Mouse (Mus musculus): ENCODE measurements around the gene Cit. TPM values are rescaled to one million over a fixed set of nuclear protein-coding genes. Genes with fewer than 3 reads are reported as not detected.
A peak's percentile ranks its signal among the peaks of the same experiment; 100 is the strongest.

The Cit gene
- polyA plus RNA-seq, 1 experiment from 2014 or later = 5.4 TPM

DNA sequence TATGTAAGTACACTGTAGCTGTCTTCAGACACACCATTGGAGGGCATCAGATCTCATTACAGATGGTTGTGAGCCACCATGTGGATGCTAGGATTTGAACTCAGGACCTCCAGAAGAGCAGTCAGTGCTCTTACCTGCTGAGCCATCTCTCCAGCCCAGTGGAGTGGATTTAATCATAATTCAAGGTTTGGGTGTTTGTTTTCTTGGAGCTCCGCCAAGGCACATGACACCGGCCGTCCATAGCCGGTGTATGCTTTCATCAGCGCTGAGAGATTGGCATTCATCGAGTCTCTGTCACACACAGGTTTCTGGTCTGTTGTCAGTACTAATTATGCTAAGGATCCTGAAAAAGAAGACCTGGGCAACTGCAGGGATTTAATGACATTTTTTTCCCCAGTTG lies 7.0 kb upstream of the Cit start:
- ATAC-seq (ENCODE audit: low FRiP score, low TSS enrichment) (no peak), DNase-seq (ENCODE audit: low spot score) (no peak)
- H3K27me3 ChIP-seq (ENCODE audit: control insufficient read depth, insufficient read depth, low read length) = no peaks in the 10 kb centered on the region

DNA sequence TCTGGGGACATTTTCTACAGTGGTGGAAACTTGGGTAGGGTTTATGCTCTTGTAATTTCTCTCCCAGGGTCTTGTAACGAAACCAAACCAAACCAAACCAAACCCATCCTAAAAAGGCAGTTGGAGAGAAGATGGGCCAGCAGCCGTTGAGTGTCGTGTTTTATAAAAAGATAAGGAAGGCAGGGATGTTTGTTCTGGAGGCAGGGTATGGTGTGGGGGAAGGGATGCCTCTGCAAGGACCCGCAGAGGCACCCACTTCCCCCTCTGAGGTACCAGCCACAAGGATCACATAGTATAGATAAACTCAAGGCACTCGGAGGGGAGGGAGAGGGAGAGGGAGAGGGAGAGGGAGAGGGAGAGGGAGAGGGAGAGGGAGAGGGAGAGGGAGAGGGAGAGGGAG lies 4.6 kb upstream of the Cit start:
- DNase-seq (ENCODE audit: low spot score) (no peak), ATAC-seq (ENCODE audit: low FRiP score, low TSS enrichment) (no peak)
- Histone ChIP-seq H3K27ac (replicated peaks) (no peak overlapping the region), H3K27me3 (ENCODE audit: control insufficient read depth, insufficient read depth, low read length) (no peaks in the 10 kb centered on the region), H3K4me3 (ENCODE audit: low read depth, low read length) (no peak overlapping the region), H3K36me3 (ENCODE audit: control insufficient read depth, insufficient read depth, low read length) (no peaks in the 10 kb centered on the region), H3K4me2 (replicated peaks; ENCODE audit: low read depth) (no peak overlapping the region), H3K4me1 (replicated peaks; ENCODE audit: control insufficient read depth, insufficient read depth) (peaks cover 3% of the 10 kb centered on the region; the same call in 1 of the 2 replicates), H3K9ac (ENCODE audit: low read length) (no peak overlapping the region), H3K9me3 (ENCODE audit: control insufficient read depth, low read length) (no peaks in the 10 kb centered on the region)
- 54% methylated on average over 5 of the region's 5 CpGs for WGBS
- no peak for TF ChIP-seq CTCF (IDR thresholded peaks at IDR 0.05; ENCODE audit: low read depth)
- TF ChIP-seq EP300 (optimal IDR thresholded peaks at IDR 0.05) = no peak

More for the DNA sequence above, 7.0 kb upstream of the Cit start:
- H3K4me1 ChIP-seq (replicated peaks; ENCODE audit: control insufficient read depth, insufficient read depth) = no peaks in the 10 kb centered on the region
- WGBS = 44% methylated on average over 6 of the region's 6 CpGs
- no peak overlapping the region for H3K4me2 ChIP-seq (replicated peaks; ENCODE audit: low read depth)
- H3K4me3 ChIP-seq (ENCODE audit: low read depth, low read length) = no peak overlapping the region
- TF ChIP-seq CTCF (IDR thresholded peaks at IDR 0.05; ENCODE audit: low read depth) = no peak
- TF ChIP-seq EP300 (optimal IDR thresholded peaks at IDR 0.05) = no peak
- H3K9ac ChIP-seq (ENCODE audit: low read length) = no peak overlapping the region
- no peaks in the 10 kb centered on the region for H3K36me3 ChIP-seq (ENCODE audit: control insufficient read depth, insufficient read depth, low read length)
- H3K27ac ChIP-seq (replicated peaks) = no peak overlapping the region
- no peaks in the 10 kb centered on the region for H3K9me3 ChIP-seq (ENCODE audit: control insufficient read depth, low read length)

DNA sequence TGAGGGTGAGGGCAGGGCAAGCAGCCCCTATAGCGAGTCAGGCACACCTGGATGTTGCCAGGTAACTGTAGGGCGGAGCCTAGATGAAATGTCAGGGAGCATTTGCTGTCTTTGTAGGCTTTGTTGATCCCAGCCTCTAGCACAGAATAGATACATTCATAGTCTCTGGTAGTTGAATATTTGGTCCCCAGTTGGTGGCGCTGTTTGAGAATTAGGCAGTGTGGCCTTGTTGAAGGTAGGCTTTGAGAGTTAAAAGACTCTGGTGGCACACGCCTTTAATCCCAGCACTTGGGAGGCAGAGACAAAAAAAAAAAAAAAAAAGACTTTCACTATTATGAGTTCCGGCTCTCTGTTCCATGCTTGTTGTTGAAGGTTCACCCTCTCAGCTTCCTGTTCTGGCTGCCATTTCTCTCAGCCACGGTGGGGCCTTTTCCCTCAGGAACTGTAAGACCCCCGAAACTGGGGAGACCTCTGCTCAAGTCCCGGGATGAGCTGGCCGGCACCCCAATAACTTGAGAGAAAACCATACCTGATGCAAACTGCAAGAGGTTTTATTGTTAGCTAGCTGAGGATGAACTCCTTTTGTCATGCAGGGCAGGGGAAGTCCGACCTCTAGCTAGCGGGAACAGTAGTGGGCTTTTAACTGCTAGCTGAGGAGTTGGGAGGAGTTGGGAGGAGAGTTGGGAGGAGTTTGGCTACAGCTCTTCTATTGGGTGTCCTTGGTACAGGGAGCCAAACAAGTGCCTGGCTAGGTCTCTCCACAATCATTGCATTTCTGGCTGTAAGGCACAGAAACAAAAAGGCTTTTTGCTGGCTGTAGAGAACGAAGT lies 3.9 kb upstream of the Cit start:
- Histone ChIP-seq H3K27ac (replicated peaks) (no peak overlapping the region), H3K4me2 (replicated peaks; ENCODE audit: low read depth) (no peak overlapping the region), H3K4me1 (replicated peaks; ENCODE audit: control insufficient read depth, insufficient read depth) (peaks cover 5% of the 10 kb centered on the region; the same call in 1 of the 2 replicates), H3K9me3 (ENCODE audit: control insufficient read depth, low read length) (no peaks in the 10 kb centered on the region), H3K27me3 (ENCODE audit: control insufficient read depth, insufficient read depth, low read length) (no peaks in the 10 kb centered on the region), H3K4me3 (ENCODE audit: low read depth, low read length) (no peak overlapping the region), H3K36me3 (ENCODE audit: control insufficient read depth, insufficient read depth, low read length) (no peaks in the 10 kb centered on the region), H3K9ac (ENCODE audit: low read length) (no peak overlapping the region)
- WGBS = 74% methylated on average over 12 of the region's 12 CpGs
- DNase-seq (ENCODE audit: low spot score) (no peak), ATAC-seq (ENCODE audit: low FRiP score, low TSS enrichment) (no peak)
- TF ChIP-seq EP300 (optimal IDR thresholded peaks at IDR 0.05) (no peak), CTCF (IDR thresholded peaks at IDR 0.05; ENCODE audit: low read depth) (no peak)

DNA sequence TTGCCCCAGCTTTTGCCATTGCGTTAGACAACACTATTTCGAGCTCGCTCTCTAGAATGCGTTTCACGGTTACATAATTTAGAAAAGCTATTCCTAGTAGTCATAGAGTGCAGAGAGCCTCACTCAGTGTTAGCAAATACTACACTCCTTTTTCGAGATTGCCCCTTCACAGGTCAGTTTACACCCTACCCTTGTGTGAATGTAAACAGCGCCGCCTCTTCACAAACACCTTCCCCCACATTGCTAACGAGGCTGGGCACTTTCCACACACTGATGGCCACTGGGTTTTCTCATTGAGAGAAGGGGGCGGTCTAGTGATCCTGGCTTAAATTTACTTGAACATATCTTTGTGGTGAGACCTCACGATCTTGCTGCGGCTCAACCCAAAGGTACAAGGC lies 711 bp upstream of the Cit start:
- H3K36me3 ChIP-seq (ENCODE audit: control insufficient read depth, insufficient read depth, low read length) = no peaks in the 10 kb centered on the region
- H3K27ac ChIP-seq (replicated peaks) = no peak overlapping the region
- DNase-seq (ENCODE audit: low spot score) = no peak
- TF ChIP-seq EP300 (optimal IDR thresholded peaks at IDR 0.05) = no peak
- TF ChIP-seq CTCF (IDR thresholded peaks at IDR 0.05; ENCODE audit: low read depth) = 0 out of 2 replicates have a peak, but pooled peaks have one; percentile 6
- peaks cover 5% of the 10 kb centered on the region; the same call in 1 of the 2 replicates for H3K4me1 ChIP-seq (replicated peaks; ENCODE audit: control insufficient read depth, insufficient read depth)
- H3K4me3 ChIP-seq (ENCODE audit: low read depth, low read length) = peak overlapping the region; percentile 65
- ATAC-seq (ENCODE audit: low FRiP score, low TSS enrichment) = peak; percentile 34
- no peaks in the 10 kb centered on the region for H3K9me3 ChIP-seq (ENCODE audit: control insufficient read depth, low read length)
- 6% methylated on average over 12 of the region's 12 CpGs for WGBS
- peak overlapping the region; percentile 5; the same call in 1 of the 2 replicates for H3K9ac ChIP-seq (ENCODE audit: low read length)
- H3K27me3 ChIP-seq (ENCODE audit: control insufficient read depth, insufficient read depth, low read length) = no peaks in the 10 kb centered on the region
- peak overlapping the region; percentile 95 for H3K4me2 ChIP-seq (replicated peaks; ENCODE audit: low read depth)

DNA sequence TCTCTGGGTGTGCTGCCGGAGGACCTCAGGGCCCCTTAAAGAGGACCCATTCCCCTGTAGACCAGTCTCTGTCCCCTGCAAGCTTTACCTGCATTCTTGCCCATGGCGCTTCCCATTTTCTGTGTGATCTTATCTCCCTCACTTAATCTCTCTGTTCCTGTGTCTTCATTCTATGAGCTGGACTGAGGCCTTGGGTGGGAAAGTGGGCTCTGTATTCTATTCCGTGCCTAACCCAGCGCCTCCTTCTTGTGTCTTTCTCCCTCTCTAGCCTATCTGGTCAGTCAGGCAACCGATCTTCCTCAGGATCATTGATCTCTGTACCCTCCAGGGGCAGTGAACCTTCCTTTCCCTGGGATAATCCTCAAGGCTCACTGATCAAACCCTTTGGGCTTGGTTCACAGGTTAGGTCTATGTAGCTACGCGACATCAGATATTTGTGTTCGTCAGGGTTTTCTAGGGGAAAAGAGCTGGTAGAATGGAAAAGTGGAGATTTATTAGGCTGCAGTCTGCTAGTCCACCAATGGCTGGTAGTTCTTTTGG lies 627 bp downstream of the Cit start:
- WGBS = 27% methylated on average over 8 of the region's 8 CpGs
- Histone ChIP-seq H3K9me3 (ENCODE audit: control insufficient read depth, low read length) (no peaks in the 10 kb centered on the region), H3K27ac (replicated peaks) (no peak overlapping the region; the same call in 1 of the 2 replicates), H3K27me3 (ENCODE audit: control insufficient read depth, insufficient read depth, low read length) (no peaks in the 10 kb centered on the region), H3K4me1 (replicated peaks; ENCODE audit: control insufficient read depth, insufficient read depth) (peaks cover 5% of the 10 kb centered on the region; the same call in 1 of the 2 replicates), H3K4me2 (replicated peaks; ENCODE audit: low read depth) (peak overlapping the region; percentile 95), H3K4me3 (ENCODE audit: low read depth, low read length) (peak overlapping the region; percentile 65), H3K36me3 (ENCODE audit: control insufficient read depth, insufficient read depth, low read length) (no peaks in the 10 kb centered on the region), H3K9ac (ENCODE audit: low read length) (peak overlapping the region; percentile 59)
- ATAC-seq (ENCODE audit: low FRiP score, low TSS enrichment) (no peak), DNase-seq (ENCODE audit: low spot score) (no peak)
- TF ChIP-seq EP300 (optimal IDR thresholded peaks at IDR 0.05) (no peak), CTCF (IDR thresholded peaks at IDR 0.05; ENCODE audit: low read depth) (no peak)

DNA sequence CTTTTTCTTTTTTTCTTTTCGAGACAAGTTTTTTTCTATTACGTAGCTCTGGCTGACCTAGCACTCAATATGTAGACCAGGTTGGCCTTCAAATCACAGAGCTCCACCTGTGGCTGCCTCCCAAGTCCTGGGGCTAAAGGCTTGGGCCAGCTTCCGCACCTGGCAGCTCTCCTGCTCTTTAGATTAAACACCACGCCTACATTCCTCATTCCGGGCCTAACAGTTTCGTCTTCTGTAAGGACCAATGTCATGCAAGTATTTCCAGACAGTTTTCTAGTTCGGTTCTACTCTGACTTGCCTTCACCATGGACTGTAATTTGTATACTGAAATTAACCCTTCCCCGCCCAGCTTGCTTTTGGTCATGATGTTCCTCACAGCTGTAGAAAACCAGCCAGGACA lies 2.1 kb downstream of the Cit start:
- DNase-seq (ENCODE audit: low spot score) = peak; percentile 22
- WGBS = 63% methylated on average over 8 of the region's 8 CpGs
- no peak overlapping the region for H3K27ac ChIP-seq (replicated peaks)
- no peak overlapping the region for H3K9ac ChIP-seq (ENCODE audit: low read length)
- H3K4me1 ChIP-seq (replicated peaks; ENCODE audit: control insufficient read depth, insufficient read depth) = peaks cover 5% of the 10 kb centered on the region; the same call in 1 of the 2 replicates
- H3K9me3 ChIP-seq (ENCODE audit: control insufficient read depth, low read length) = no peaks in the 10 kb centered on the region
- no peak for ATAC-seq (ENCODE audit: low FRiP score, low TSS enrichment)
- no peak overlapping the region for H3K4me3 ChIP-seq (ENCODE audit: low read depth, low read length)
- H3K27me3 ChIP-seq (ENCODE audit: control insufficient read depth, insufficient read depth, low read length) = no peaks in the 10 kb centered on the region
- H3K36me3 ChIP-seq (ENCODE audit: control insufficient read depth, insufficient read depth, low read length) = no peaks in the 10 kb centered on the region
- H3K4me2 ChIP-seq (replicated peaks; ENCODE audit: low read depth) = no peak overlapping the region
- TF ChIP-seq EP300 (optimal IDR thresholded peaks at IDR 0.05) (no peak), CTCF (IDR thresholded peaks at IDR 0.05; ENCODE audit: low read depth) (no peak)
